Mouse (Mus musculus): ENCODE measurements at regions not wholly inside any gene's neighbourhood (a gene's known extent, or its start where the extent isn't known, plus 50 kb on each side); places are given as distances from the start of the nearest gene placed in this dataset.
A peak's percentile ranks its signal among the peaks of the same experiment; 100 is the strongest.

DNA sequence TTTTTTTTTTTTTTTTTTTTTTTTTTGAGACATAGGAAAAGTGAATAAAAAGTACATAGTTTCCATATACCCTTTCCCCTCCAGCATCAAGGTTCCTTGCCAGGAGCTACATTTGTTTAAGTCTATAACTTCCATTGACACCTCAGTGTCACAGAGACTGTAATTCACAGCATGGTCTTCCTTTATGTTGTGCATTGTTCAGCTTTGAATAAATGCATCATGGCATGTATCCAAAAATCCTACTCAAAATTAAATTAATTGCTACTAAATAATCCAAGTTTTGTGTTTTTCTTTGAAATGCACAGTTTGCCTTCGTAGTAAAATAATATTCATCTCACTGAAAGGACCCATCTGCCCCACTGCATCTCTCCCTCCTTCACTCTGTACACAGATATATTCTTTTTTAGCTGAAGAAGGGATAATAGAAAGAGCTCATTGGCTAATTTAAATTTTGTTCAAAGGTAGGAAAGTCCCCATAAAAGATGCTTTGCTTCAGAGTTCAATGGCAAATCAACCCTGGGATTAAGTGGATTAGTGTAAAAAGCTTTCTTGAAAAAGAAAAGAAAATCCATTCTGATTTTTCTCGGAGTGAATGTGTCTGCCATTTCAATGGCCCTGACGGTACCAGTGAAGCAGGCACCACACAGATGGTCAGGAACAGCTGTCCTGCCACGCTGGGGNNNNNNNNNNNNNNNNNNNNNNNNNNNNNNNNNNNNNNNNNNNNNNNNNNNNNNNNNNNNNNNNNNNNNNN lies 301.3 kb upstream of the Marcks start:
- no peak for ATAC-seq (replicated peaks in 1 of 2; ENCODE audit: insufficient read depth in 1 of 2, low FRiP score in 2 of 2, low TSS enrichment in 1 of 2, low read depth in 1 of 2, poor library complexity in 2 of 2, severe bottlenecking in 2 of 2)

GRCm38 (mm10) chr10:37438312-37438711 lies 299.6 kb upstream of the Marcks start:
- no peak for ATAC-seq (replicated peaks in 1 of 2; ENCODE audit: insufficient read depth in 1 of 2, low FRiP score in 2 of 2, low TSS enrichment in 1 of 2, low read depth in 1 of 2, poor library complexity in 2 of 2, severe bottlenecking in 2 of 2)

GRCm38 (mm10) chr10:37436849-37437248 lies 298.1 kb upstream of the Marcks start:
- ATAC-seq (replicated peaks in 1 of 2; ENCODE audit: insufficient read depth in 1 of 2, low FRiP score in 2 of 2, low TSS enrichment in 1 of 2, low read depth in 1 of 2, poor library complexity in 2 of 2, severe bottlenecking in 2 of 2): no peak

DNA sequence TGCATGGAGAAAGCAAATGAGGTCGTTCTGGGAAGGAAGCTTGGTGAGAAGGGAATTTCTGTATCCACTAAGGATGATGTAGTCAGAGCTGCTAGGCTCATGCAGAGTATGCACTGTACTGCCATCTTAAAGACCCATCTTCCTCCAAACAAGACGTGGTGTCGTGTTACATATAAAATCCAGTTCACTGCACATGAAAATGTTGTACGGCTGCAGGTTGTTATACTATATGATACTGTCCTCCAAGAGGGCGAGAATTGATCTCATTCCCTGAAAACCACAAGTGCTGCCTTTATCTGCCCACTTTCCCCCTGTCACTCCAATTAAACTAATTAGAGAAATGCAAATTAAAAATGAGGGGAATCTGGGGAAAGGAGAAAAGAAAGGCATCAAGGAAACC lies 295.5 kb upstream of the Marcks start:
- no peak for ATAC-seq (replicated peaks in 1 of 2; ENCODE audit: insufficient read depth in 1 of 2, low FRiP score in 2 of 2, low TSS enrichment in 1 of 2, low read depth in 1 of 2, poor library complexity in 2 of 2, severe bottlenecking in 2 of 2)

- no peak for ATAC-seq (replicated peaks in 1 of 2; ENCODE audit: insufficient read depth in 1 of 2, low FRiP score in 2 of 2, low TSS enrichment in 1 of 2, low read depth in 1 of 2, poor library complexity in 2 of 2, severe bottlenecking in 2 of 2)
Measured at GRCm38 (mm10) chr10:37423047-37423446, 284.3 kb upstream of the Marcks start.

DNA sequence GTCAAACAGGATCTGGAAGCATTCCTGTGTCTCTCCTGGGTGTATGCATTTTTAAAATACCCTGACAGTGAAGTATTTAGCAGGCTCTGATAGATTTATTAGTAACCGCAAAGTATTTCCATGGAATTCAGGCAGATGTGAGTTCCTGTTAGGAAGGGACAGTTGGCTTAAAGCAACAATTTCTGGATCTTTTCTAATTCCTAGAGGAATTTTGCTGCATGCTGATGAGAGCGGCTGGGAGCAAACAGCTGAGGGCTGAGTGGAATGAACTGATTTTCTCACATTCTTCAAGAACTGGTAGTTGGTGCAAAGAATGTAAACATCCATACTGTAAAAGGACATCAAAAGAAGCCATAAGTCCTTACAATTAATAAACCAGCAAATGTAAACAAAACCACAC lies 283.9 kb upstream of the Marcks start:
- ATAC-seq (replicated peaks in 1 of 2; ENCODE audit: insufficient read depth in 1 of 2, low FRiP score in 2 of 2, low TSS enrichment in 1 of 2, low read depth in 1 of 2, poor library complexity in 2 of 2, severe bottlenecking in 2 of 2): no peak

DNA sequence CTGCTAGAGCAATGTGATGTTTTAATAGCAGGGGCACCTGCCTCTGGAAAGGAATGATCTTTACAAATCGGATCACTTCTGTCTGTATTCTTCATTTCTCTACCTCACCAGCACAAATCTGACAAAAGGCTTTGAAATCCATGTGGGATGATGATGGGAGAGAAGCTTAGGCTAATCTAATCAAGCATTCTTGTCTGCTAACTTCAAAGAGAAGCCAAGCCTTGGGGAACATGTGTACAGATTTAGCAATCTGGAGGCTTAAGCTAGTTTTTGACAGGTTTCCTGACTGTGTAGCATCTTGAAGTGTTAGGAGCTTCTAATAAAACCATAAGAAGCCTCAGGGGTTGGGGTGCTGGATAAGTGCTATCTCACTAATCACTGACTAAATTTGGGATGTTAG lies 277.6 kb upstream of the Marcks start:
- ATAC-seq (replicated peaks in 1 of 2; ENCODE audit: insufficient read depth in 1 of 2, low FRiP score in 2 of 2, low TSS enrichment in 1 of 2, low read depth in 1 of 2, poor library complexity in 2 of 2, severe bottlenecking in 2 of 2): no peak

- no peak for ATAC-seq (replicated peaks in 1 of 2; ENCODE audit: insufficient read depth in 1 of 2, low FRiP score in 2 of 2, low TSS enrichment in 1 of 2, low read depth in 1 of 2, poor library complexity in 2 of 2, severe bottlenecking in 2 of 2)
Measured at GRCm38 (mm10) chr10:37412401-37412800, 273.7 kb upstream of the Marcks start.

DNA sequence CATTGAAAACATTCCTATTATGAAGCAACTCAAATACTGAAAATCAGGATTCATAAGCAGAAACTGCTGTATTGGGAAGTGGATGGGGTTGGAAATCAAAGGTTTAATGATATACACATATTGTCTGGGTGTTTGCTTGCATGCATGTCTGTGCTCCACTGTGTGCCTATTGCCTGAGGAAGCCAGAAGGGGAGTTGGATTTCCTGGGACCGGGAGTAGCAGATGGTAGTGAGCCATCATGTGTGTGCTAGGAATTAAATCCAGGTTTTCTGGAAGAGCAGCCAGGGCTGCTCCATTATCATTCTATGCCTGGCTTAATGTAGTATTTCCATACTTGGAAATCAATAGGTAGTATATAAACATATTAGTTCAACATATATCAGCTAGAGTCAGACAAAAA lies 271.0 kb upstream of the Marcks start:
- ATAC-seq (replicated peaks in 1 of 2; ENCODE audit: insufficient read depth in 1 of 2, low FRiP score in 2 of 2, low TSS enrichment in 1 of 2, low read depth in 1 of 2, poor library complexity in 2 of 2, severe bottlenecking in 2 of 2): no peak

DNA sequence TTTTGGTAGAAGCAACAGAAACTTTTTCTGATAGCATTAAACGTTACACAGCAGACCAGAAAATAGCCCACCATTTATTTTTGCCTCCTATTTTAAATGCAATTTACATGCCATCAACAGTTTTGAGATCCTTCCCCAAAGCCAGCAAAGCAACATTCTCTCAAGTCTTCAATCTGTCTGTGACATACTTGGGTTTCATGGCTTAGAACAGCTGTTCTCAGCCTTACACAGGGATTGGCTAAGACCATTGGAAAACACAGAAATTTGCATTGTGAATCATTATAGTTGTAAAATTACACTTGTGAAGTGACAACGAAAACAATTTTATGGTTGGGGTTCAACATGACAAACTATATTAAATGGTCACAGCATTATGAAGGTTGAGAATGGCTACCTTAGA lies 268.8 kb upstream of the Marcks start:
- ATAC-seq (replicated peaks in 1 of 2; ENCODE audit: insufficient read depth in 1 of 2, low FRiP score in 2 of 2, low TSS enrichment in 1 of 2, low read depth in 1 of 2, poor library complexity in 2 of 2, severe bottlenecking in 2 of 2): no peak

- ATAC-seq (replicated peaks in 1 of 2; ENCODE audit: insufficient read depth in 1 of 2, low FRiP score in 2 of 2, low TSS enrichment in 1 of 2, low read depth in 1 of 2, poor library complexity in 2 of 2, severe bottlenecking in 2 of 2): no peak
Measured at GRCm38 (mm10) chr10:37404933-37405332, 266.2 kb upstream of the Marcks start.

GRCm38 (mm10) chr10:37404407-37404806 lies 265.7 kb upstream of the Marcks start:
- ATAC-seq (replicated peaks in 1 of 2; ENCODE audit: insufficient read depth in 1 of 2, low FRiP score in 2 of 2, low TSS enrichment in 1 of 2, low read depth in 1 of 2, poor library complexity in 2 of 2, severe bottlenecking in 2 of 2): no peak

DNA sequence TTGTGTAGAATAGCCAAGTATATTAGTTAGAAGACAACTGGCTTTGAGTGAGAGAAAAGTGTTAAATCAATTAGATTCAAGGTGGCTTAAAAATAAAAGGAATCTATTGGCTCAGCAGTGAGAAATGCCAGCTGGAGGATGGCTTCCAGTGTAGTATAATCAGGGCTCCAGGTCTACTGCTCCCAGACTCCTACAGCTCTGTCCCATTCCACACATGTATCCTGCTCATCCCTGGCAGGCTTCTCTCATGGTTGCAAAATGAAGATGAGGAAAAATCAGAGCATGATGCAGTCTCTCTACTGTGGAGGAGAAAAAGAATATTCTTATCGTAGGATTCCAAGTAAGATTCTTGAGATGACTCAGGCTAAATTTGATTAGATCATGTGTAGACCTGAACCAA lies 263.7 kb upstream of the Marcks start:
- no peak for ATAC-seq (replicated peaks in 1 of 2; ENCODE audit: insufficient read depth in 1 of 2, low FRiP score in 2 of 2, low TSS enrichment in 1 of 2, low read depth in 1 of 2, poor library complexity in 2 of 2, severe bottlenecking in 2 of 2)

GRCm38 (mm10) chr10:37400991-37401390 lies 262.3 kb upstream of the Marcks start:
- no peak for ATAC-seq (replicated peaks in 1 of 2; ENCODE audit: insufficient read depth in 1 of 2, low FRiP score in 2 of 2, low TSS enrichment in 1 of 2, low read depth in 1 of 2, poor library complexity in 2 of 2, severe bottlenecking in 2 of 2)

GRCm38 (mm10) chr10:37400379-37400778 lies 261.7 kb upstream of the Marcks start:
- no peak for ATAC-seq (replicated peaks in 1 of 2; ENCODE audit: insufficient read depth in 1 of 2, low FRiP score in 2 of 2, low TSS enrichment in 1 of 2, low read depth in 1 of 2, poor library complexity in 2 of 2, severe bottlenecking in 2 of 2)

GRCm38 (mm10) chr10:37397271-37397991 lies 258.7 kb upstream of the Marcks start:
- ATAC-seq (replicated peaks in 1 of 2; ENCODE audit: insufficient read depth in 1 of 2, low FRiP score in 2 of 2, low TSS enrichment in 1 of 2, low read depth in 1 of 2, poor library complexity in 2 of 2, severe bottlenecking in 2 of 2): peak; percentile 43 to 48

DNA sequence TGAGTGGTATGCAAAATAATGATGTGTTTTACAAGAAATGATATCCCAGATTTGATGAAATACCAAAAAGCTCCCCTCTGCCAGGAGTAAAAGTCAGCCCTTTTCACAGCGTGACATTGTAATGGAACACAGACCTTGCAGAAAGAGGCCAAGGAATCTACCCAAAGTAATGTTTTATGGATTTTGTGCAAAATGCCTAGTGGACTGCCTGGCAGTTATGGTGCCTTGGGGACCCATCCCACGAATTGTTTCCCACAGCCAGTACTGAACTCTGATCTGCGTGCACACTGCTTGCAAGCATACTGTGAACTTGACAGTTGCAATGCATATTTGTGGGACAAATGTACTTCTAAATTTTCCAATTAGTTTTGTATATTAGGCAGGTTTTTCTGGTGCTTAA lies 251.3 kb upstream of the Marcks start:
- no peak for ATAC-seq (replicated peaks in 1 of 2; ENCODE audit: insufficient read depth in 1 of 2, low FRiP score in 2 of 2, low TSS enrichment in 1 of 2, low read depth in 1 of 2, poor library complexity in 2 of 2, severe bottlenecking in 2 of 2)

- no peak for ATAC-seq (replicated peaks in 1 of 2; ENCODE audit: insufficient read depth in 1 of 2, low FRiP score in 2 of 2, low TSS enrichment in 1 of 2, low read depth in 1 of 2, poor library complexity in 2 of 2, severe bottlenecking in 2 of 2)
Measured at GRCm38 (mm10) chr10:37386216-37386615, 247.5 kb upstream of the Marcks start.

DNA sequence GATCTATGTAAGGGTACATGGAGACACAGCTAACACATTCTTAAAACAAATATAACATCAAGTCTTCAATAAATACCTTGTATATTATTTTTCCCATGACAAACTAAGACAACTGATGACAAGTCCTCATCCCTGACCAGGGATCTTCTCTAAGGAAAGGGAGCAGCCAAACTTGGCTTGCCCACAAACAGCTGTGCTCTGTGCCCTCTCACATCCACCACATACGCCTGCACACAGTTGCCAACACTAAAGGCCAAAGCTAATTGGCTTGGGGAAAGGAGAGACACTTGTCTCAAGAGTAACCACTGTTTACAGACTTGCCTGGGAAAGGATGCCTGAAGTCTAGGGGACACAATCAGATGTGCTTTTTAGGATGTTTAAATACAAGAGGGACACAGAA lies 241.3 kb upstream of the Marcks start:
- no peak for ATAC-seq (replicated peaks in 1 of 2; ENCODE audit: insufficient read depth in 1 of 2, low FRiP score in 2 of 2, low TSS enrichment in 1 of 2, low read depth in 1 of 2, poor library complexity in 2 of 2, severe bottlenecking in 2 of 2)
